Mouse (Mus musculus): ENCODE measurements around the gene Med16. TPM values are rescaled to one million over a fixed set of nuclear protein-coding genes. Genes with fewer than 3 reads are reported as not detected.
A peak's percentile ranks its signal among the peaks of the same experiment; 100 is the strongest.
"Not testable (repeated sequence)": the region's sequence is repeated elsewhere in the genome, so short reads cannot be mapped to it uniquely, and the experiment has no call there.

Med16 gene
- polyA plus RNA-seq, 1 experiment from 2014 or later, result 44.9 TPM

DNA sequence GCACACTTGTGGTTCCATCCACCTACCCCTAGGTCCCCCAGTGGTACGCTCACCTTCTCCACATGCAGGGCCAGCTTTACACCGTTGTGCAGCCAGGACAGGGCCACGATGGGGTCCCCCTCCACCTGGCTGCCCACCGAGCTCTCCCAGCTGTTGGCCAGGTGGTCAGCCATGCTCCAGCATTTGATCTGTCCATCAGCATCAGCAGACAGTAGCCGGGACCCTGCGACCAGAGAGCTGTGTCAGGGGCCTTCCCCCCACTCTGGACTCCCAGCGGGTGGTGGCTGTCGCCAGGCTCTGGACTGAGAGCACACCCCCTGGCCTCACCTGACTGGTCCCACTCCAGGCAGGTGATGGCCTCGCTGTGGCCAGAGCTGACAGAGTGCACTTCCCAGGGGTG is 2.0 kb downstream of the Med16 start:
- DNase-seq (ENCODE audit: low spot score) (no peak), ATAC-seq (replicated peaks; ENCODE audit: low FRiP score, low read depth) (no peak)
- H3K9ac ChIP-seq (ENCODE audit: low read depth, low read length), result no peak overlapping the region
- H3K36me3 ChIP-seq (ENCODE audit: insufficient read depth, low read length), result peaks cover 45% of the 10 kb centered on the region
- WGBS, result 96% methylated on average over 9 of the region's 9 CpGs
- no peak overlapping the region for H3K27ac ChIP-seq
- no peak overlapping the region for H3K4me2 ChIP-seq (ENCODE audit: low read length)
- no peaks in the 10 kb centered on the region for H3K27me3 ChIP-seq (ENCODE audit: insufficient read depth, low read length)
- no peaks in the 10 kb centered on the region for H3K4me1 ChIP-seq (replicated peaks; ENCODE audit: insufficient read depth, low read length)
- H3K4me3 ChIP-seq (replicated peaks; ENCODE audit: low read depth, low read length), result no peak overlapping the region
- no peak for TF ChIP-seq CTCF (IDR thresholded peaks at IDR 0.05; ENCODE audit: low read depth)
- H3K9me3 ChIP-seq (replicated peaks; ENCODE audit: low read length), result no peaks in the 10 kb centered on the region

DNA sequence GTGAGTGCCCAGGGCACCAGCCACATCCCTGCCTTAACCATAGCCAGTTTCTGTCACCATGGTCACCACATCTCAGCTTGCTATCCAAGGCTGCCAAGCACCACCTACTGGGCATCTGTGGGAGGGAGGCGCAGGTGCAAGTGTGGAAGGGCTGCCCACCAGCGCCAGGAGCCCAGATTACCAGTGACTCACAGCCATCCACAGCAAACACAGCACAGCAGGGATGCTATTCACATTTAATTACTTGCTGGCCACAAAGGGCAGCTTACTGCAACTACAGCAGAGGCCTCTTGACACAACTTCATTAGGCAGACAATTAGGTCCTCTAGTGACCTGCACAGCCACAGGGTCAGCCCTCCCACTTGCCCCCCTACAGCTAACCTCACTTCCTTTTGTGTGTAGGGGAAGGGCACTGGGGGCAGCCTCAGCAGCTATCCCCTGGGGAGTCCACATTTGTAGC is 7.7 kb downstream of the Med16 start:
- no peak overlapping the region for H3K27ac ChIP-seq
- H3K36me3 ChIP-seq (ENCODE audit: insufficient read depth, low read length), result peaks cover 63% of the 10 kb centered on the region
- H3K4me2 ChIP-seq (ENCODE audit: low read length), result no peak overlapping the region
- H3K4me3 ChIP-seq (replicated peaks; ENCODE audit: low read depth, low read length), result no peak overlapping the region
- TF ChIP-seq CTCF (IDR thresholded peaks at IDR 0.05; ENCODE audit: low read depth), result peak; percentile 51
- H3K4me1 ChIP-seq (replicated peaks; ENCODE audit: insufficient read depth, low read length), result no peaks in the 10 kb centered on the region
- no peaks in the 10 kb centered on the region for H3K9me3 ChIP-seq (replicated peaks; ENCODE audit: low read length)
- ATAC-seq (replicated peaks; ENCODE audit: low FRiP score, low read depth) (no peak), DNase-seq (ENCODE audit: low spot score) (no peak)
- no peak overlapping the region for H3K9ac ChIP-seq (ENCODE audit: low read depth, low read length)
- 59% methylated on average over 2 of the region's 2 CpGs for WGBS
- no peaks in the 10 kb centered on the region for H3K27me3 ChIP-seq (ENCODE audit: insufficient read depth, low read length)

DNA sequence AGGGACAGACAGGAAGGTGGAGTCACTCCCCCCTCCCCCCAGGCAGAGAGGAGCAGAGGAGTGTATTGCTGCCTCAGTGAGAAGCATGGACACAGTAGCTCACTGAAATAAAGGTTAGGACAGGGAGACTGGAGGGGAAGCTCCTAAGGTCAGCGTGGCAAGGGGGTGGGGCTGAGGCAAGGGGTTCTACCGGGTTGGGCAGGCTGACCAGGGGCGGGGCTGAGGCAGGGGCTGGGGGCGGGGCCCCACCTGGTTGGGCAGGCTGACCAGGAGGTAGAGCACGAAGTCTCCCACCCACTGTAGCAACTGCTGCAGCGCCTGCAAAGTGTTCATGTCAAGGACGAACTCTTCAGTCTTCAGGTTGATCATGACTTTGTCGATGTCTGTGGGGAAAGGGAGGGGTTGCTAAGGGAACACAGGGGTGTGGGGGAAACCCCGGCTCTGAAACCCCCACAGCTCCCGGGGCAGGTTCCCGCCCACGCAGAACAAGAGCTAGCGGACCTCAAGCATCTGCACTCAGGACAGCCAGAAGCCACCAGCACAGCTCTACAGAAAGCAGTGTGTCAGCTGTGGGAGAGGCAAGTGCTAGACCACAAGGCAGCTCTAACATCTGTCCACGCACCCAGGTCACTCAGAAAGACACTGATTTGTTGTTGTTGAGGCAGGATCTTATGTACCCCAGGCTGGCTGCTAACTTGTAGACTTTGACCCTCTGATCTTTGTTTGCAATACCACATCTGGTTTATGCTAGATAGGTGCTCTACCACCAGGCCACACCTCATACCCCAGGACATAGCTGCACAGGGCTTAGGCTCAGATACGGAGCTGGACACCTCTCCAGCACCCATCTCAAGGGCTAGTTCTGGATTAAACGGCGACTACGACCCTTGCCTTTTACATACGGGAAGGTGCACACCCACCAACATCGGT is 11.1 kb downstream of the Med16 start:
- 46% methylated on average over 20 of the region's 20 CpGs for WGBS
- H3K4me3 ChIP-seq (replicated peaks; ENCODE audit: low read depth, low read length), result no peak overlapping the region
- H3K27ac ChIP-seq, result no peak overlapping the region
- no peak overlapping the region for H3K4me2 ChIP-seq (ENCODE audit: low read length)
- no peak for TF ChIP-seq CTCF (IDR thresholded peaks at IDR 0.05; ENCODE audit: low read depth)
- no peaks in the 10 kb centered on the region for H3K4me1 ChIP-seq (replicated peaks; ENCODE audit: insufficient read depth, low read length)
- no peak overlapping the region for H3K9ac ChIP-seq (ENCODE audit: low read depth, low read length)
- no peaks in the 10 kb centered on the region for H3K27me3 ChIP-seq (ENCODE audit: insufficient read depth, low read length)
- no peaks in the 10 kb centered on the region for H3K9me3 ChIP-seq (replicated peaks; ENCODE audit: low read length)
- ATAC-seq (replicated peaks; ENCODE audit: low FRiP score, low read depth) (peak; percentile 22), DNase-seq (ENCODE audit: low spot score) (no peak)
- H3K36me3 ChIP-seq (ENCODE audit: insufficient read depth, low read length), result peaks cover 61% of the 10 kb centered on the region

DNA sequence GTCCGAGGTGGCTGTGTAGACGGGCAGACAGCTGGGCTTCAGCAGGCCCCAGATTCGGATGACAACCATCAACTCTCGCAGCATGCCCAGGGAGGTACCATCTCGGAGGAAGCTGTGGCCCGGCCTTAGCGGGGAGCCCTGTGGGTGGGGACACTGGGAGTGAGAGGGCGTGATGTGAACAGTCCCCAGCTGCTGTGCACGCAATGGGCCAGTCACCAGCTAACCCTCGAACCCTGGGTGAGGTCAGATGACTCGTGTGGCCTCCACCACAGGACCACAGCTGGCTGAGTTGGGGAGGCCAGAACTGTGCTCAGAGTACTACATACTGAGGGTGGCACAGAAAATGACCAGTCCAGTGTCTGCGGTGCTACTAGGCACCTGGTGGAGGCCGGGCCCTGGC is 11.9 kb downstream of the Med16 start:
- no peak for TF ChIP-seq CTCF (IDR thresholded peaks at IDR 0.05; ENCODE audit: low read depth)
- Histone ChIP-seq H3K9me3 (replicated peaks; ENCODE audit: low read length) (no peaks in the 10 kb centered on the region), H3K27me3 (ENCODE audit: insufficient read depth, low read length) (no peaks in the 10 kb centered on the region), H3K36me3 (ENCODE audit: insufficient read depth, low read length) (peaks cover 58% of the 10 kb centered on the region), H3K4me1 (replicated peaks; ENCODE audit: insufficient read depth, low read length) (no peaks in the 10 kb centered on the region), H3K4me2 (ENCODE audit: low read length) (no peak overlapping the region), H3K27ac (no peak overlapping the region), H3K4me3 (replicated peaks; ENCODE audit: low read depth, low read length) (no peak overlapping the region), H3K9ac (ENCODE audit: low read depth, low read length) (no peak overlapping the region)
- no peak for DNase-seq (ENCODE audit: low spot score)
- WGBS, result 81% methylated on average over 13 of the region's 13 CpGs
- no peak for ATAC-seq (replicated peaks; ENCODE audit: low FRiP score, low read depth)

DNA sequence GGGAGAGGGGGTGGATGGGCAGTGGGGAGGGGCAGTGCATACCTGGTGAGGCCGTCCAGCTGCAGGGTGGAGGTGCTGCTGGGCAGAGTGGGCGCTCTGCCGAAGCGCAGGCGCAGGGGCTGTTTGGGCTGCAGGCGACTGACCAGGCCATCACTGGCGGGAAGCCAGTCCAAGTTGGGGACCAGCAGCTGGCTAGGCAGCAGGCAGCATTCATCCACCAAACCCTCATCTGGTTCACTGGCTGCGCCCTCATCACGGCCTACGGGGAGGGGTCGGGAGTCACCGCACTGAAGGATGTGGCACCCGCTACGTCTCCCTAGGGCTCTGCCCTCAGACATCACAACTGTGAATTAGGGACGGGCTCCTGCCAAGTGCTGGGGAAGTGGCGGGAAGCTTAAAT is 12.4 kb downstream of the Med16 start:
- Histone ChIP-seq H3K9ac (ENCODE audit: low read depth, low read length) (no peak overlapping the region), H3K36me3 (ENCODE audit: insufficient read depth, low read length) (peaks cover 58% of the 10 kb centered on the region), H3K4me3 (replicated peaks; ENCODE audit: low read depth, low read length) (no peak overlapping the region), H3K4me2 (ENCODE audit: low read length) (no peak overlapping the region), H3K27ac (no peak overlapping the region), H3K9me3 (replicated peaks; ENCODE audit: low read length) (no peaks in the 10 kb centered on the region), H3K27me3 (ENCODE audit: insufficient read depth, low read length) (no peaks in the 10 kb centered on the region), H3K4me1 (replicated peaks; ENCODE audit: insufficient read depth, low read length) (no peaks in the 10 kb centered on the region)
- no peak for TF ChIP-seq CTCF (IDR thresholded peaks at IDR 0.05; ENCODE audit: low read depth)
- WGBS, result 81% methylated on average over 16 of the region's 16 CpGs
- DNase-seq (ENCODE audit: low spot score), result no peak
- ATAC-seq (replicated peaks; ENCODE audit: low FRiP score, low read depth), result no peak

DNA sequence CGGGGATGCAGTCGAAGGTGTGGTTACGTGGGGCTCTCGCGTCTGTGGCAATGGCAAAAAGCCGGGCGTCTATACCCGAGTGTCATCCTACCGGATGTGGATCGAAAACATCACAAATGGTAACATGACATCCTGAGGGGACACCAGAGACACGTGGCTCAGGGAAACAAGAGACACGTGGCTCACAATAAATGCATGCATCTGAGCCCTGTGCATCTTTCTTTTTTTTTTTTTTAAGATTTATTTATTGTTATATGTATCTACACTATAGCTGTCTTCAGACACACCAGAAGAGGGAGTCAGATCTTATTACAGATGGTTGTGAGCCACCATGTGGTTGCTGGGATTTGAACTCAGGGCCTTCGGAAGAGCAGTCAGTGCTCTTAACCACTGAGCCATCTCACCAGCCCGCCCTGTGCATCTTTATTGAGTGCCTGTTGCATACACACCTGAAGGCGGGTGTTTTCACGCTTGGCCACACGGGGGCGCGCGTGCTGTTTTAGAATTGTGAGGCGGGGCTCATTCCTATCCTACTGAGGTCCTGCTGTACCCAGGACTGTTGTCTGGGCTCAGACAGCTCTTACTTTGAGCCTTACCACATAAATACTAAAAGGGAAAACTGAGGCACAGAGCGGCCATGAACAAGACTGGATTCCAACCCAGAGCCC is 16.1 kb downstream of the Med16 start:
- peaks cover 33% of the 10 kb centered on the region for H3K36me3 ChIP-seq (ENCODE audit: insufficient read depth, low read length)
- not testable (repeated sequence) for H3K4me3 ChIP-seq (replicated peaks; ENCODE audit: low read depth, low read length); H3K9me3 ChIP-seq (replicated peaks; ENCODE audit: low read length); H3K4me2 ChIP-seq (ENCODE audit: low read length); H3K4me1 ChIP-seq (replicated peaks; ENCODE audit: insufficient read depth, low read length); H3K27me3 ChIP-seq (ENCODE audit: insufficient read depth, low read length); ATAC-seq (replicated peaks; ENCODE audit: low FRiP score, low read depth); H3K27ac ChIP-seq; H3K9ac ChIP-seq (ENCODE audit: low read depth, low read length)
- peak; percentile 80 for TF ChIP-seq CTCF (IDR thresholded peaks at IDR 0.05; ENCODE audit: low read depth)
- DNase-seq (ENCODE audit: low spot score), result peak; percentile 83
- WGBS, result 44% methylated on average over 22 of the region's 22 CpGs
